Mouse (Mus musculus) 3T3-L1 (cell line): ENCODE measurements around the gene Ghrh.

Source experiments
- DNase-seq: peaks from one replicate; pipeline ENCODE4 v3.0.0-alpha.2; 2015; ENCODE audit warnings: low read depth, low spot score

Ghrh gene

GRCm38 (mm10) chr2:157308273-157308917 lies 38.9 kb downstream of the Ghrh start:
- no peak for DNase-seq

GRCm38 (mm10) chr2:157307715-157308265 lies 39.5 kb downstream of the Ghrh start:
- DNase-seq: no peak

GRCm38 (mm10) chr2:157306091-157307032 lies 40.9 kb downstream of the Ghrh start:
- no peak for DNase-seq

- DNase-seq: no peak
These were observed 44.2 kb downstream of the Ghrh start for GRCm38 (mm10) chr2:157303096-157303495.

GRCm38 (mm10) chr2:157300051-157300450 lies 47.3 kb downstream of the Ghrh start:
- peak; percentile 71 for DNase-seq

GRCm38 (mm10) chr2:157296105-157296689 lies 51.1 kb downstream of the Ghrh start:
- DNase-seq: no peak

GRCm38 (mm10) chr2:157292093-157292492 lies 55.2 kb downstream of the Ghrh start:
- DNase-seq: peak; percentile 86

GRCm38 (mm10) chr2:157288996-157289395 lies 58.3 kb downstream of the Ghrh start:
- no peak for DNase-seq

- DNase-seq: peak; percentile 75
These were observed 59.8 kb downstream of the Ghrh start for GRCm38 (mm10) chr2:157287542-157287941.

GRCm38 (mm10) chr2:157283321-157283720 lies 64.0 kb downstream of the Ghrh start:
- DNase-seq: no peak
